Mouse (Mus musculus) liver, embryonic 14.5 days (tissue): ENCODE results near the gene Creb1. TPM values are rescaled to one million over a fixed set of nuclear protein-coding genes. Genes with fewer than 3 reads are reported as not detected.

Source experiments
- ATAC-seq: fragments of 200-750 bp; cut with Nextera tagmentation; 2 replicates; pipeline ENCODE4 v1.8.0; 2017; ENCODE audit warnings: moderate number of reproducible peaks, mild to moderate bottlenecking, moderate library complexity; ENCODE audit not compliant: insufficient read depth
- DNase-seq, 3 experiments: peaks; one replicate each; pipeline ENCODE4 v3.0.0-alpha.2; 2012 to 2013; ENCODE audit warnings: low read depth in 3 of 3, low spot score in 3 of 3
- H3K27ac ChIP-seq: fragments of 300-500 bp; sonication (generic); 2 replicates; pipeline ENCODE4 v1.5.1; 2014; ENCODE audit warnings: moderate library complexity, mild to moderate bottlenecking, control low read depth, inconsistent platforms
- H3K27me3 ChIP-seq: fragments of 300-500 bp; sonication (generic); 2 replicates; pipeline ENCODE4 v1.6.1; 2014; ENCODE audit warnings: mild to moderate bottlenecking, low read length, moderate library complexity; ENCODE audit not compliant: control insufficient read depth, insufficient read depth
- H3K36me3 ChIP-seq: fragments of 300-500 bp; sonication (generic); replicated peaks from 2 replicates; pipeline ENCODE4 v1.6.1; 2014; ENCODE audit warnings: low read depth; ENCODE audit not compliant: control insufficient read depth, insufficient read depth
- H3K4me1 ChIP-seq, 2 experiments: fragments of 200-500 bp in 1 of 2; fragments of 300-500 bp in 1 of 2; sonication (generic) in 1 of 2; replicated peaks; 2 replicates each; pipeline ENCODE4 v1.6.1; 2012 to 2014; ENCODE audit warnings: antibody characterized with exemption in 1 of 2, inconsistent platforms in 1 of 2, low read length in 1 of 2; ENCODE audit not compliant: control insufficient read depth in 2 of 2, insufficient read depth in 2 of 2
- H3K4me2 ChIP-seq: fragments of 300-500 bp; sonication (generic); 2 replicates; pipeline ENCODE4 v1.6.1; 2014; ENCODE audit warnings: low read depth, mild to moderate bottlenecking, control low read depth, moderate library complexity
- H3K4me3 ChIP-seq, 2 experiments: fragments of 200-500 bp in 1 of 2; fragments of 300-500 bp in 1 of 2; sonication (generic) in 1 of 2; 2 replicates each; pipeline ENCODE4 v1.5.1; 2012 to 2014; ENCODE audit warnings: low read depth in 2 of 2, low read length in 2 of 2, mild to moderate bottlenecking in 2 of 2, control low read depth in 1 of 2, inconsistent platforms in 1 of 2, moderate library complexity in 1 of 2; ENCODE audit not compliant: insufficient read depth in 1 of 2
- H3K9ac ChIP-seq: fragments of 300-500 bp; sonication (generic); replicated peaks from 2 replicates; pipeline ENCODE4 v1.6.1; 2014; ENCODE audit warnings: mild to moderate bottlenecking, control low read depth, moderate library complexity
- H3K9me3 ChIP-seq: fragments of 300-500 bp; sonication (generic); 2 replicates; pipeline ENCODE4 v1.6.1; 2016; ENCODE audit warnings: low read length, mixed read lengths; ENCODE audit not compliant: control insufficient read depth
- CTCF ChIP-seq: IDR thresholded peaks from 2 replicates; pipeline ENCODE4 v1.5.1; 2016; ENCODE audit warnings: antibody characterized with exemption, low read depth, control low read depth
- EP300 ChIP-seq: IDR thresholded peaks from 2 replicates; pipeline ENCODE4 v1.6.1; 2016; ENCODE audit warnings: antibody characterized with exemption, low read depth
- WGBS: fragments of 180-500 bp; shearing (Covaris S2); extraction: QIAGEN DNeasy Blood & Tissue Kit; methylation state at CpG from one replicate; pipeline ENCODE4 v1.1.7; 2014; ENCODE audit not compliant: insufficient replicate concordance; 5-methylcytosine and 5-hydroxymethylcytosine counted together
- polyA plus RNA-seq, 2 experiments: library from polyadenylated mRNA; depleted of rRNA in 1 of 2; stranded (reverse) in 1 of 2; unstranded in 1 of 2; fragments of >200 nt; fragmentation: Nextera tagmentation in 1 of 2; extraction: Ambion mirVana in 1 of 2; gene quantifications; 2 replicates each; pipeline versions ENCODE4 v1.2.1 to v1.2.3; 2012 to 2014

Creb1 gene
- 3.4 and 4.9 TPM in 2 replicates for polyA plus RNA-seq (2012; rRNA removed)
- 12.6 and 14.0 TPM in 2 replicates for polyA plus RNA-seq (2014; fragmentation: Nextera tagmentation; extraction: Ambion mirVana)

- no peaks in the 10 kb centered on the region for H3K36me3 ChIP-seq
- TF ChIP-seq CTCF (peak; percentile 18; the same call in 1 of the 2 replicates), EP300 (no peak)
Measured at GRCm38 (mm10) chr1:64532589-64533470, at the start of gene Creb1. Gene Creb1, plus strand, starts transcription at chr1:64532645.

DNA sequence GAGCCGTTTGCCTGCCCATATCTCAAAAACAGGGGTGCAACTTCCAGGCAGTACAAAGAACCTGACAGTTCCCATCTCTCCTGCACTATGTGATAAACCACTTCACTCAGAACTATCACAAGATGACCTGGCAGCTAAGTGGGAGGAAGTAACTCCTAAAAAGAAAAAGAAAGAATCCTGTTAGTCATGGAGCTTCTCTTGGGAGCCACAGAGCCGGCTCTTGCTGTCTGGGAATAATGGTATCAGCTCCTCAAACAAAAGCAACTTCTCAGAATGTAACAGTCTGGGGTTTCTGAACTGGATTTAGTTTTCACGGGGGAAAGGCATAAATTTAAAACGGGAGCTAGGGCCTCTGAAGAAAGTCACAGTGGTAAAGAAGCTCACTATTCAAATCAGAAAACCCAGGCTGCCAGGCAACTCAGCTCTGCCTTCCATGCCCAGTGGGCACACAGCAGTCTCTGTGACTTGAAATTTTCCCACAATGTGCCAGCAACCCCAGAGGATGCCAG lies 43.9 kb upstream of the Creb1 start:
- H3K4me1 ChIP-seq: peaks cover 0 to 7% of the 10 kb centered on the region in 2 experiments; a peak in 1 of 4 replicates
- DNase-seq (no peak), ATAC-seq (no peak)
- no peak overlapping the region for H3K4me3 ChIP-seq
- H3K9me3 ChIP-seq: no peaks in the 10 kb centered on the region
- H3K27ac ChIP-seq: no peak overlapping the region
- TF ChIP-seq CTCF: no peak
- TF ChIP-seq EP300: no peak
- 31% methylated on average over 4 of the region's 4 CpGs for WGBS
- no peak overlapping the region for H3K9ac ChIP-seq
- no peaks in the 10 kb centered on the region for H3K36me3 ChIP-seq
- no peaks in the 10 kb centered on the region for H3K27me3 ChIP-seq
- H3K4me2 ChIP-seq: no peak overlapping the region

More at GRCm38 (mm10) chr1:64532589-64533470, at the start of gene Creb1:
- ATAC-seq (peak; percentile 92), DNase-seq (peak; percentile 88 to 91 (median 88))
- Histone ChIP-seq H3K9ac (peak within 1 kb of the TSS; percentile 99), H3K4me3 (peak within 1 kb of the TSS; percentile 97), H3K4me1 (peaks cover 9 to 17% of the 10 kb centered on the region in 2 experiments), H3K27ac (peak within 1 kb of the TSS; percentile 98), H3K9me3 (no peaks in the 10 kb centered on the region), H3K27me3 (no peaks in the 10 kb centered on the region), H3K4me2 (peak within 1 kb of the TSS; percentile 98)
- WGBS: under 1% methylated on average over 98 of the region's 119 CpGs

- no peak for ATAC-seq
- H3K9me3 ChIP-seq: no peaks in the 10 kb centered on the region; the same call in none of the 2 replicates
- no peak overlapping the region for H3K9ac ChIP-seq
- H3K4me3 ChIP-seq: no peak overlapping the region
- no peaks in the 10 kb centered on the region for H3K36me3 ChIP-seq
- TF ChIP-seq EP300 (no peak), CTCF (no peak)
- H3K4me2 ChIP-seq: no peak overlapping the region
- H3K27ac ChIP-seq: no peak overlapping the region
- H3K4me1 ChIP-seq: peaks cover 0 to 4% of the 10 kb centered on the region in 2 experiments; a peak in 2 of 4 replicates
- no peaks in the 10 kb centered on the region for H3K27me3 ChIP-seq
- peak in 1 of 3 experiments; percentile 23 for DNase-seq
Measured at GRCm38 (mm10) chr1:64496803-64497202, 35.6 kb upstream of the Creb1 start.

DNA sequence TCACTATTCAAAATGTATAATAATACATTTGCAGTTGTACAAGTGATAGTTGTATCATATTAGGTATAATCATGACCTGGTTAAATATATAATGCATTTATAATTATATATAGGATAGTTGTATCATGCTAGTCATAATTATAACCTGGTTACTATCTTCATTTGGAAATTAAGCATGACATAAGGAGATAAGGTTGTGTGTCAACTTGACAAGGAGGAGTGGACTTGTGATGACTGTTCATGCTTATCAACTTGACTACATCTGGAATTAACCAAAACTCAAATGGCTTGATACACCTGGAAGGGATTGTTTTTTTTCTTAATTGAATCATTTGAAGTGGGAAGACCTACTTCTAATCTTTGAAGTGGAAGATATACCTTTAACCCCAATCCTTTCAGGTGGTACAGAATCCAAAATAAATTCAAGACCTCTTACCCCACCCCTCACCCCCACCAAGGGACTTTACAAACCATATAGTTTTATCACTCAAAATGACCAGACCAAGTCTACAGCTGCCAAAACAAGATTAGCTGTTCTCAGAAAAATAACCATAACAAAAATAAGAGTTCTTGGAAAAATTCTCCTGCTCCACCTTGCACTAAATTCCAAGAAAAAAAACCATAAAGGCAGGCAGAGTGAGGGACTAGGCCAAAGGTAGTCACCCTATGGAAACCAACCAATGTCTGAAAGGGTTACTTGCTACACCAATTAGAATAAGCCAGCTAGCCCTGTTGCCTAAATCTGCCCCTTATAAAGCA lies 30.9 kb upstream of the Creb1 start:
- no peaks in the 10 kb centered on the region for H3K36me3 ChIP-seq
- no peaks in the 10 kb centered on the region for H3K27me3 ChIP-seq
- TF ChIP-seq EP300 (no peak), CTCF (no peak)
- ATAC-seq: peak; percentile 74; the same call in 1 of the 2 replicates
- no peak overlapping the region for H3K9ac ChIP-seq
- no peaks in the 10 kb centered on the region for H3K9me3 ChIP-seq
- H3K4me1 ChIP-seq: peaks cover 0 to 8% of the 10 kb centered on the region in 2 experiments; a peak in 2 of 4 replicates
- no peak overlapping the region for H3K4me3 ChIP-seq
- H3K4me2 ChIP-seq: no peak overlapping the region
- H3K27ac ChIP-seq: no peak overlapping the region
- DNase-seq: peak in 1 of 3 experiments; percentile 22
